ENCODE assay signal across 17 mouse cellular contexts in genomic region chr13:49181411-49181984, GRCm38 (mm10). TPM values are rescaled to one million over a fixed set of nuclear protein-coding genes. Genes with fewer than 3 reads are reported as not detected.
DNase-seq lines count a peak whose midpoint lies in the region; ATAC-seq lines count a peak whose summit lies in the region.
"Had no signal": no experiment of that assay in that cellular context is flagged by ENCODE, and none has a peak within 500 bp of the region (broad histone marks: within the 10 kb centered on the region; RNA-seq: fewer than 3 reads in every experiment).

No protein-coding gene starts in this region.

- DNase-seq in forebrain, embryonic 10.5 days (ENCODE audit: extremely low spot score, low spot score), result no peak
- DNase-seq in forebrain, embryonic 14.5 days (ENCODE audit: low spot score), result no peak
- DNase-seq in cerebellum, adult 18-20 months, result peak; percentile 83 to 85
- peak; percentile 78 to 83 for DNase-seq in cerebellum, postnatal 36 days
- no peak for DNase-seq in embryo, embryonic 10.5 days (ENCODE audit: low spot score)
- DNase-seq in testis, postnatal 10 days (ENCODE audit: low spot score), result no peak
- DNase-seq: gastrocnemius, adult 2 months; thymus, postnatal 25 days had no signal

- H3K4me2 ChIP-seq in forebrain, embryonic 14.5 days (ENCODE audit: low read length), result no peak overlapping the region
- H3K4me2 ChIP-seq: forebrain, embryonic 15.5 days; hindbrain, embryonic 12.5 days; liver, embryonic 12.5 days; lung, embryonic 15.5 days had no signal

- ATAC-seq in forebrain, embryonic 14.5 days, result no peak
- no peak for ATAC-seq in megakaryocyte, adult 5-6 weeks (ENCODE audit: poor library complexity, severe bottlenecking)
- ATAC-seq: activated CD4-positive, CD25-positive, alpha-beta regulatory T cell, adult 4 months; forebrain, embryonic 15.5 days; liver, embryonic 12.5 days; midbrain, embryonic 16.5 days had no signal

- peaks cover 5% of the 10 kb centered on the region; the same call in 1 of the 2 replicates for H3K27me3 ChIP-seq in forebrain, embryonic 10.5 days (ENCODE audit: poor library complexity, severe bottlenecking)
- H3K27me3 ChIP-seq in forebrain, embryonic 14.5 days (replicated peaks; ENCODE audit: control insufficient read depth, insufficient read depth, low read length), result no peaks in the 10 kb centered on the region
- peaks cover 6% of the 10 kb centered on the region for H3K27me3 ChIP-seq in megakaryocyte, embryonic 14.5 days (replicated peaks)
- H3K27me3 ChIP-seq: forebrain, embryonic 15.5 days; liver, embryonic 12.5 days; lung, embryonic 15.5 days had no signal

- peak overlapping the region; percentile 20; the same call in 1 of the 2 replicates for H3K27ac ChIP-seq in forebrain, embryonic 10.5 days
- no peak overlapping the region for H3K27ac ChIP-seq in forebrain, embryonic 14.5 days (ENCODE audit: low read depth, low read length)
- H3K27ac ChIP-seq: forebrain, embryonic 15.5 days; gastrocnemius, adult 2 months; hindbrain, embryonic 12.5 days; liver, embryonic 12.5 days; lung, embryonic 15.5 days had no signal

- no peaks in the 10 kb centered on the region for H3K9me3 ChIP-seq in forebrain, embryonic 10.5 days
- H3K9me3 ChIP-seq in forebrain, embryonic 14.5 days (replicated peaks; ENCODE audit: control insufficient read depth, low read length), result no peaks in the 10 kb centered on the region
- H3K9me3 ChIP-seq in megakaryocyte, embryonic 14.5 days, result peaks cover 7% of the 10 kb centered on the region; the same call in 1 of the 2 replicates
- H3K9me3 ChIP-seq: forebrain, embryonic 15.5 days; liver, embryonic 12.5 days; lung, embryonic 15.5 days had no signal

- no peak overlapping the region for H3K9ac ChIP-seq in forebrain, embryonic 14.5 days (ENCODE audit: low read length)
- H3K9ac ChIP-seq: forebrain, embryonic 15.5 days; hindbrain, embryonic 12.5 days; liver, embryonic 12.5 days; lung, embryonic 15.5 days had no signal

- H3K4me3 ChIP-seq in forebrain, embryonic 10.5 days, result no peak overlapping the region
- no peak overlapping the region for H3K4me3 ChIP-seq in forebrain, embryonic 14.5 days (ENCODE audit: low read depth, low read length)
- H3K4me3 ChIP-seq in megakaryocyte, embryonic 14.5 days (replicated peaks), result peak overlapping the region; percentile 24
- H3K4me3 ChIP-seq: forebrain, embryonic 15.5 days; gastrocnemius, adult 2 months; hindbrain, embryonic 12.5 days; liver, embryonic 12.5 days; lung, embryonic 15.5 days had no signal

- H3K36me3 ChIP-seq in forebrain, embryonic 10.5 days (replicated peaks), result no peaks in the 10 kb centered on the region
- H3K36me3 ChIP-seq in forebrain, embryonic 14.5 days (ENCODE audit: control insufficient read depth, insufficient read depth, low read length), result no peaks in the 10 kb centered on the region
- H3K36me3 ChIP-seq in megakaryocyte, embryonic 14.5 days (replicated peaks; ENCODE audit: low read length), result no peaks in the 10 kb centered on the region
- H3K36me3 ChIP-seq: forebrain, embryonic 15.5 days; hindbrain, embryonic 12.5 days; liver, embryonic 12.5 days; lung, embryonic 15.5 days had no signal

- 86% methylated on average over 3 of the region's 3 CpGs for WGBS in forebrain, embryonic 10.5 days
- 84% methylated on average over 3 of the region's 3 CpGs for WGBS in forebrain, embryonic 14.5 days

- peaks cover 22% of the 10 kb centered on the region for H3K4me1 ChIP-seq in forebrain, embryonic 10.5 days
- H3K4me1 ChIP-seq in forebrain, embryonic 14.5 days (ENCODE audit: control insufficient read depth, insufficient read depth, low read length), result peaks cover 6% of the 10 kb centered on the region; the same call in 1 of the 2 replicates
- H3K4me1 ChIP-seq in megakaryocyte, embryonic 14.5 days, result peaks cover 90% of the 10 kb centered on the region

RNA-seq across cellular contexts. Expression of gene Ninj1, which starts 5.8 kb away (rescaled TPM):
- 22.7 and 24.1 TPM in 2 replicates for polyA plus RNA-seq in forebrain, embryonic 10.5 days (2016; fragmentation: Nextera tagmentation; extraction: Ambion mirVana)
- 26.3 and 30.0 TPM in 2 replicates for polyA plus RNA-seq in forebrain, embryonic 14.5 days (2014; fragmentation: Nextera tagmentation; extraction: Ambion mirVana)
- polyA plus RNA-seq in megakaryocyte, embryonic 14.5 days (2012; ENCODE audit: insufficient read depth, low replicate concordance), result 422 and 866 TPM in 2 replicates
- 76.1 and 81.6 TPM in 2 replicates for total RNA-seq in megakaryocyte, adult 5-6 weeks (2015)
- 33.4 and 48.2 TPM in 2 replicates for total RNA-seq in megakaryocyte, adult 5-6 weeks (2017)

RNA-seq across cellular contexts. Expression of gene Wnk2, which starts 33.7 kb away (rescaled TPM):
- polyA plus RNA-seq in forebrain, embryonic 10.5 days (2016; fragmentation: Nextera tagmentation; extraction: Ambion mirVana), result 4.2 and 4.5 TPM in 2 replicates
- polyA plus RNA-seq in forebrain, embryonic 14.5 days (2014; fragmentation: Nextera tagmentation; extraction: Ambion mirVana), result 14.9 and 17.8 TPM in 2 replicates
- 0.02 and 0.35 TPM in 2 replicates for polyA plus RNA-seq in megakaryocyte, embryonic 14.5 days (2012; ENCODE audit: insufficient read depth, low replicate concordance)
- total RNA-seq in megakaryocyte, adult 5-6 weeks (2015), result 0.66 and 1.6 TPM in 2 replicates
- total RNA-seq in megakaryocyte, adult 5-6 weeks (2017), result 0.33 and 0.48 TPM in 2 replicates
- total RNA-seq: granulocyte monocyte progenitor cell, adult 5-6 weeks had no signal
- polyA plus RNA-seq: activated CD4-positive, CD25-positive, alpha-beta regulatory T cell, adult 4 months had no signal

RNA-seq across cellular contexts. Expression of gene Card19, which starts 34.3 kb away (rescaled TPM):
- polyA plus RNA-seq in forebrain, embryonic 10.5 days (2016; fragmentation: Nextera tagmentation; extraction: Ambion mirVana), result 21.0 and 22.1 TPM in 2 replicates
- polyA plus RNA-seq in forebrain, embryonic 14.5 days (2014; fragmentation: Nextera tagmentation; extraction: Ambion mirVana), result 20.8 and 23.8 TPM in 2 replicates
- polyA plus RNA-seq in megakaryocyte, embryonic 14.5 days (2012; ENCODE audit: insufficient read depth, low replicate concordance), result 534 and 845 TPM in 2 replicates
- total RNA-seq in megakaryocyte, adult 5-6 weeks (2015), result 85.5 and 103 TPM in 2 replicates
- 91.0 and 123 TPM in 2 replicates for total RNA-seq in megakaryocyte, adult 5-6 weeks (2017)

Comparison
In these comparisons a context has a peak if more than half of its experiments do, and no peak if none do; other contexts are left out.
1. DNase-seq: peak in cerebellum, adult 18-20 months (2 of 2) and cerebellum, postnatal 36 days (2 of 2); none in forebrain, embryonic 10.5 days (single experiment), forebrain, embryonic 14.5 days (single experiment), embryo, embryonic 10.5 days (single experiment) and testis, postnatal 10 days (single experiment).
2. RNA of gene Ninj1, which starts 5.8 kb away (polyA plus RNA-seq): 422 to 866 TPM in megakaryocyte, embryonic 14.5 days; 26.3 to 30.0 TPM in forebrain, embryonic 14.5 days and 22.7 to 24.1 TPM in forebrain, embryonic 10.5 days; every median in the first group is over 10 times any median in the second.
3. RNA of gene Card19, which starts 34.3 kb away (polyA plus RNA-seq): 534 to 845 TPM in megakaryocyte, embryonic 14.5 days; 20.8 to 23.8 TPM in forebrain, embryonic 14.5 days and 21.0 to 22.1 TPM in forebrain, embryonic 10.5 days; every median in the first group is over 10 times any median in the second.